Mouse (Mus musculus) heart, embryonic 10.5 days (tissue): ENCODE measurements around the gene Lsamp. TPM values are rescaled to one million over a fixed set of nuclear protein-coding genes. Genes with fewer than 3 reads are reported as not detected.
"Not testable (repeated sequence)": the region's sequence is repeated elsewhere in the genome, so short reads cannot be mapped to it uniquely, and the experiment has no call there.

Source experiments
- DNase-seq: peaks from one replicate; pipeline ENCODE4 v3.0.0-alpha.2; 2017; ENCODE audit warnings: low spot score
- H3K27ac ChIP-seq: fragments of 300-500 bp; sonication (generic); 2 replicates; pipeline ENCODE4 v1.5.1; 2016; ENCODE audit warnings: mild to moderate bottlenecking
- H3K27me3 ChIP-seq: fragments of 300-500 bp; sonication (generic); 2 replicates; pipeline ENCODE4 v1.6.1; 2016; ENCODE audit warnings: mild to moderate bottlenecking; ENCODE audit not compliant: poor library complexity, insufficient read depth, severe bottlenecking
- H3K36me3 ChIP-seq: fragments of 300-500 bp; sonication (generic); 2 replicates; pipeline ENCODE4 v1.6.1; 2016; ENCODE audit warnings: mild to moderate bottlenecking, moderate library complexity
- H3K4me1 ChIP-seq: fragments of 300-500 bp; sonication (generic); 2 replicates; pipeline ENCODE4 v1.6.1; 2016; ENCODE audit warnings: mild to moderate bottlenecking
- H3K4me3 ChIP-seq: fragments of 300-500 bp; sonication (generic); 2 replicates; pipeline ENCODE4 v1.5.1; 2016; ENCODE audit warnings: mild to moderate bottlenecking, moderate library complexity
- H3K9me3 ChIP-seq: fragments of 300-500 bp; sonication (generic); 2 replicates; pipeline ENCODE4 v1.6.1; 2016; ENCODE audit warnings: mild to moderate bottlenecking, moderate library complexity
- WGBS: fragments of 180-500 bp; shearing (Covaris S2); methylation state at CpG from one replicate; pipeline ENCODE4 v1.1.7; 2016; 5-methylcytosine and 5-hydroxymethylcytosine counted together
- polyA plus RNA-seq: library from polyadenylated mRNA; unstranded; fragments of >200 nt; fragmentation: Nextera tagmentation; extraction: Ambion mirVana; gene quantifications from 2 replicates; pipeline ENCODE4 v1.2.1, GENCODE M21; 2016

Lsamp gene
- polyA plus RNA-seq, 1 experiment from 2014 or later: 2.1 TPM

DNA sequence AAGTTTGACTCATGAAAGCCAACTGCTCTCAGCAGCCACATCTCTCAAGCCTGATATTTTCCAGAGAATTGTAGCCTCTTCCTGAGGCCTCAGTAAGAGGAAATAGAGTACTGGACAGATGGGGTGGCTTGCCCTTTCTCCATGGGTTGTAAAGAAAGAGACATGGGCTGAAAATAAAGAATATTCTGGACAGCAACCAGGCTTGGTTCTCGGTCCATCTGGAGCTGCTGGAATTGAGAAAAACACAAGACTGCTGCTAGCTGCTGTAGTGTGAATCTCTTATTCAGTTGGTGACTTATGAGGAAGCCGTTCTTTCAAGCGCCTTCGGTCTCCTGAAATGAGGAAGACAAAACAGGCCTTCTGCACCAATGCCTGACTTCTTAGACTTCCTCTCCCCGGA lies 1954.1 kb downstream of the Lsamp start:
- H3K4me1 ChIP-seq: peaks cover 8% of the 10 kb centered on the region; the same call in 1 of the 2 replicates
- no peaks in the 10 kb centered on the region for H3K9me3 ChIP-seq
- no peaks in the 10 kb centered on the region for H3K27me3 ChIP-seq
- WGBS: 88% methylated on average over 5 of the region's 5 CpGs
- no peak overlapping the region for H3K4me3 ChIP-seq
- no peaks in the 10 kb centered on the region for H3K36me3 ChIP-seq
- H3K27ac ChIP-seq: no peak overlapping the region
- no peak for DNase-seq

GRCm38 (mm10) chr16:41941591-41942315 lies 1957.6 kb downstream of the Lsamp start:
- Histone ChIP-seq H3K9me3 (no peaks in the 10 kb centered on the region), H3K4me3 (no peak overlapping the region), H3K4me1 (peaks cover 8% of the 10 kb centered on the region; the same call in 1 of the 2 replicates), H3K36me3 (no peaks in the 10 kb centered on the region), H3K27me3 (no peaks in the 10 kb centered on the region), H3K27ac (no peak overlapping the region)
- no peak for DNase-seq
- 80% methylated on average over 7 of the region's 7 CpGs for WGBS

GRCm38 (mm10) chr16:41957811-41958210 lies 1973.7 kb downstream of the Lsamp start:
- no peak for DNase-seq
- no peak overlapping the region for H3K27ac ChIP-seq
- H3K4me3 ChIP-seq: no peak overlapping the region
- WGBS: 86% methylated on average over 3 of the region's 3 CpGs
- no peaks in the 10 kb centered on the region for H3K4me1 ChIP-seq
- no peaks in the 10 kb centered on the region for H3K27me3 ChIP-seq
- peaks cover 4% of the 10 kb centered on the region; the same call in 1 of the 2 replicates for H3K9me3 ChIP-seq
- H3K36me3 ChIP-seq: no peaks in the 10 kb centered on the region

GRCm38 (mm10) chr16:41965636-41966035 lies 1981.5 kb downstream of the Lsamp start:
- H3K4me3 ChIP-seq: no peak overlapping the region
- H3K4me1 ChIP-seq: no peaks in the 10 kb centered on the region
- no peak overlapping the region for H3K27ac ChIP-seq
- H3K27me3 ChIP-seq: no peaks in the 10 kb centered on the region
- WGBS: 62% methylated on average over 1 of the region's 1 CpGs
- no peaks in the 10 kb centered on the region for H3K9me3 ChIP-seq
- no peaks in the 10 kb centered on the region for H3K36me3 ChIP-seq
- no peak for DNase-seq

DNA sequence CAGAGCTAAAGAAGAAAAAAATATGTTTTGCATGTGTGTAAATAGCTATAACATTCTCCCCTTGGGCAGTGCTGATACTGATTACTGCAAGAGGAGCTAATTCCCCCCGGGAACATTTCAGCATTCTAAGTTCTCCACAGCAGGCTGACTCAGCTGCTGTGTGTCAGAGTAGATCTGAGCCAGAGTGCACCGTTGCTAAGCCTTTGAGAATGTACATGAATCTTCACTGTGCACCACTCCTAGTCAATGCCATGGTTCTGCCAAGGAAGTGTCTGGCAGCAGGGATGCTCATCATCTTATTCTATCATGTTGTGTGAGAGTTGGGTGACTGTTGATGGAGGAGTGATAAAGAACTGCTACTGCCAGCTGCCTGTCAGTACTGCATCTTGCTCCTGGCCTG lies 1985.1 kb downstream of the Lsamp start:
- no peak for DNase-seq
- Histone ChIP-seq H3K27me3 (no peaks in the 10 kb centered on the region), H3K4me1 (no peaks in the 10 kb centered on the region), H3K27ac (no peak overlapping the region), H3K36me3 (no peaks in the 10 kb centered on the region), H3K9me3 (no peaks in the 10 kb centered on the region), H3K4me3 (no peak overlapping the region)
- WGBS: 72% methylated on average over 2 of the region's 2 CpGs

- DNase-seq: no peak
- WGBS: 68% methylated on average over 2 of the region's 2 CpGs
Observed at GRCm38 (mm10) chr16:41974866-41975719, 1990.9 kb downstream of the Lsamp start.

GRCm38 (mm10) chr16:41976897-41977296 lies 1992.7 kb downstream of the Lsamp start:
- Histone ChIP-seq H3K4me1 (no peaks in the 10 kb centered on the region), H3K9me3 (no peaks in the 10 kb centered on the region), H3K27ac (no peak overlapping the region), H3K4me3 (no peak overlapping the region), H3K36me3 (no peaks in the 10 kb centered on the region), H3K27me3 (no peaks in the 10 kb centered on the region)
- WGBS: 74% methylated on average over 5 of the region's 5 CpGs
- no peak for DNase-seq

More at GRCm38 (mm10) chr16:41974866-41975719, 1990.9 kb downstream of the Lsamp start:
- no peaks in the 10 kb centered on the region for H3K9me3 ChIP-seq
- H3K4me1 ChIP-seq: no peaks in the 10 kb centered on the region
- no peak overlapping the region for H3K27ac ChIP-seq
- no peaks in the 10 kb centered on the region for H3K27me3 ChIP-seq
- H3K36me3 ChIP-seq: no peaks in the 10 kb centered on the region
- no peak overlapping the region for H3K4me3 ChIP-seq

- H3K36me3 ChIP-seq: no peaks in the 10 kb centered on the region
- H3K27me3 ChIP-seq: no peaks in the 10 kb centered on the region
- DNase-seq: no peak
- H3K27ac ChIP-seq: no peak overlapping the region
- no peaks in the 10 kb centered on the region for H3K4me1 ChIP-seq
- H3K4me3 ChIP-seq: no peak overlapping the region
- no peaks in the 10 kb centered on the region for H3K9me3 ChIP-seq
- WGBS: 54% methylated on average over 1 of the region's 1 CpGs
Observed at GRCm38 (mm10) chr16:41996956-41997355, 2012.8 kb downstream of the Lsamp start.

- no peak for DNase-seq
- 88% methylated on average over 5 of the region's 5 CpGs for WGBS
Observed at GRCm38 (mm10) chr16:42002925-42003324, 2018.8 kb downstream of the Lsamp start.

DNA sequence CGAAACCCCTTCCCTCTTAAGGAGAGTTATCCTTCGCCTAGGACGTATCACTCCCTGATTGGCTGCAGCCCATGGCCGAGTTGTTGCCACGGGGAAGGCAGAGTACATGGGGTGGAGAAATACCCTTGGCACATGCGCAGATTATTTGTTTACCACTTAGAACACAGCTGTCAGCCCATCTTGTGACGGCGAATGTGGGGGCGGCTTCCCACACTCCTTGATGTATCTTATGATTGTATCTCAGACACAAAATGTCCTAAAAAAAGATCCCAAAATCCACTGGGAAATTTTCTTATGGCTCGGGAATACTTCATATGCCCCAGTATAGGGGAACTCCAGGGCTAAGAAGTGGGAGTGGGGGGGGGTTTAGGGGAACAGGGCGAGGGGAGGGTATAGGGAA lies 2019.3 kb downstream of the Lsamp start:
- not testable (repeated sequence) for H3K27ac ChIP-seq, H3K9me3 ChIP-seq, DNase-seq, H3K4me1 ChIP-seq, H3K27me3 ChIP-seq, H3K4me3 ChIP-seq, H3K36me3 ChIP-seq
- WGBS: 92% methylated on average over 11 of the region's 11 CpGs

More at GRCm38 (mm10) chr16:42002925-42003324, 2018.8 kb downstream of the Lsamp start:
- H3K9me3 ChIP-seq: no peaks in the 10 kb centered on the region
- no peak overlapping the region for H3K27ac ChIP-seq
- no peaks in the 10 kb centered on the region for H3K27me3 ChIP-seq
- no peak overlapping the region for H3K4me3 ChIP-seq
- H3K4me1 ChIP-seq: no peaks in the 10 kb centered on the region
- H3K36me3 ChIP-seq: no peaks in the 10 kb centered on the region

DNA sequence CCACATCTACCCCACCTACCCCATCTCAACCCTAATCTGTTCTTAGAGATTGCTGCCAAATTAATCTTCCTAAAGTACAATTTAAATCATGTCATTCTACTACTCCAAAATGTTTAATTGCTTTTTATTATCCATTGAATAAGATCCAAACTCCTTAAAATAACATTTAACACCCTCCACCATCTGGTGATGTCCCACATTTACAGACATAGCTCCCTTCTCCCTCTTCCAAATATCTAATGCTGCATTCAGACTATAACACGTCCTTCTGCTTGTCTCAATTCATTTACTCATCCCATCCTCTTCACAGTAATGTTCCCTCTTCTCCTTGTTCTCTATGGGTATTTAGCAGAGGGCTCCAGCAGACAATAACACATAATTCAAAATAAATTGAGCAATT lies 2020.0 kb downstream of the Lsamp start:
- DNase-seq: no peak
- WGBS: 53% methylated on average over 1 of the region's 1 CpGs
- Histone ChIP-seq H3K36me3 (no peaks in the 10 kb centered on the region), H3K4me3 (no peak overlapping the region), H3K4me1 (no peaks in the 10 kb centered on the region), H3K27me3 (no peaks in the 10 kb centered on the region), H3K9me3 (no peaks in the 10 kb centered on the region), H3K27ac (no peak overlapping the region)

GRCm38 (mm10) chr16:42014937-42015336 lies 2030.8 kb downstream of the Lsamp start:
- WGBS: 58% methylated on average over 5 of the region's 5 CpGs
- Histone ChIP-seq H3K9me3 (no peaks in the 10 kb centered on the region), H3K27ac (no peak overlapping the region), H3K4me1 (no peaks in the 10 kb centered on the region), H3K4me3 (no peak overlapping the region), H3K36me3 (no peaks in the 10 kb centered on the region), H3K27me3 (no peaks in the 10 kb centered on the region)
- DNase-seq: no peak

DNA sequence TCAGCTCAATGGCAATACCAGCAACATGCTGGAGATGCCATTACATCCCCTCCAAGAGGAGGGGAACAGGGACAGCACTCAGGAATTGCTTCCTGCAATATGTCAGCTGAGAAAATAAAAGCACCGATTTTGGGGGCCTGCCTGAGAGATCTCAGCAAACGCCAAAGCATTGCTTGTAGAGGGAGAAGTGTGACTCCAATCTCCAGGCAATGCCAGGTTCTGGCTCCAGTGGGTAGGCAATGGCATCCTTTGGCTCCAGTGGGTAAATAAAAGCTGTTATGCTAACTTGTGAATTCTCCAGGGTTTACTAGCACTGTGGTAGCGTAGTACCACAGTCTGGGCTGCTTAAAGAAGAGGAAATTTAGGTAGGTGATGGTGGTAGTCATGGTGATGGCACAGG lies 2031.3 kb downstream of the Lsamp start:
- 67% methylated on average over 3 of the region's 3 CpGs for WGBS
- Histone ChIP-seq H3K36me3 (no peaks in the 10 kb centered on the region), H3K4me3 (no peak overlapping the region), H3K9me3 (no peaks in the 10 kb centered on the region), H3K4me1 (no peaks in the 10 kb centered on the region), H3K27ac (no peak overlapping the region), H3K27me3 (no peaks in the 10 kb centered on the region)
- DNase-seq: no peak
